ENCODE assay signal across 16 mouse cellular contexts in the genomic region with DNA sequence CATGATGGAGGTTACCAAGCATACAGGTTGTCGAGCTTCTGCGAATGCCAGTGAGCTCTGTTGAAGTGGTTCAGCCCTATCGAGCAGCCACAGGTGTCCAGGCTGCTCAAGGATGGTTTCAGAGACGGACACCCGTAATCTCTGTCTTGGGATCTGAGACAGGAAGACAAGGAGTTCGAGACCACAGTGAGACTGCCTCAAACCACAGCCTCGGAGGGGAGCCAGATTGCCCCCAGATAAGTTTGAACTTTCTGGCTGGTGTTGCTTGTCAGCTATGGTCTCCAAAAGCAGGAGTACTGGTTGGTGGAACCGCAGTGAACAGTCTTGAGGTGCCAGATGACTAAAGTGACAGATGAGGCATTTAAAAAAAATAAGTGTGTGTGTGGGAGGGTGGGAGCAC.
A peak's percentile ranks its signal among the peaks of the same experiment; 100 is the strongest.
DNase-seq lines count a peak whose midpoint lies in the region; ATAC-seq and TF ChIP-seq lines count a peak whose summit lies in the region.
"Had no signal": no experiment of that assay in that cellular context is flagged by ENCODE, and none has a peak within 500 bp of the region (broad histone marks: within the 10 kb centered on the region; RNA-seq: fewer than 3 reads in every experiment).

No protein-coding gene starts in this region.

- H3K9me3 ChIP-seq in forebrain, embryonic 11.5 days (ENCODE audit: control insufficient read depth, low read length): no peaks in the 10 kb centered on the region
- H3K9me3 ChIP-seq in forebrain, embryonic 10.5 days: no peaks in the 10 kb centered on the region
- H3K9me3 ChIP-seq in heart, embryonic 12.5 days (replicated peaks): no peaks in the 10 kb centered on the region
- no peaks in the 10 kb centered on the region for H3K9me3 ChIP-seq in stomach, postnatal 0 days (ENCODE audit: control insufficient read depth, low read length)
- no peaks in the 10 kb centered on the region for H3K9me3 ChIP-seq in intestine, embryonic 15.5 days
- H3K9me3 ChIP-seq: embryonic facial prominence, embryonic 12.5 days; hindbrain, embryonic 15.5 days had no signal

- DNase-seq in forebrain, embryonic 11.5 days (ENCODE audit: low spot score): peak; percentile 26
- no peak for DNase-seq in forebrain, embryonic 10.5 days (ENCODE audit: extremely low spot score, low spot score)
- DNase-seq in heart, adult 9 months (ENCODE audit: low spot score in 2 of 2): no peak
- DNase-seq in thymus, postnatal 0 days (ENCODE audit: low spot score): peak; percentile 23
- DNase-seq in thymus, postnatal 4 days: no peak
- peak; percentile 10 for DNase-seq in stomach, postnatal 0 days (ENCODE audit: low spot score)
- DNase-seq: adrenal gland, postnatal 10 days; cerebellum, adult 11 months; cerebellum, adult 8-10 months; cerebellum, postnatal 14 days; gastrocnemius, postnatal 36 days had no signal

- WGBS in forebrain, embryonic 11.5 days: 94% methylated on average over 8 of the region's 8 CpGs
- WGBS in forebrain, embryonic 10.5 days: 95% methylated on average over 8 of the region's 8 CpGs
- WGBS in heart, embryonic 12.5 days: 68% methylated on average over 8 of the region's 8 CpGs
- WGBS in stomach, postnatal 0 days: 80% methylated on average over 8 of the region's 8 CpGs
- 89% methylated on average over 8 of the region's 8 CpGs for WGBS in intestine, embryonic 15.5 days

- no peak for TF ChIP-seq EP300 in stomach, postnatal 0 days (optimal IDR thresholded peaks at IDR 0.05)

- H3K27ac ChIP-seq in forebrain, embryonic 11.5 days (ENCODE audit: low read depth, low read length): no peak overlapping the region
- H3K27ac ChIP-seq in forebrain, embryonic 10.5 days: no peak overlapping the region
- peak overlapping the region; percentile 76; the same call in 1 of the 2 replicates for H3K27ac ChIP-seq in heart, embryonic 12.5 days (ENCODE audit: poor library complexity, severe bottlenecking)
- H3K27ac ChIP-seq in stomach, postnatal 0 days (replicated peaks): no peak overlapping the region
- no peak overlapping the region for H3K27ac ChIP-seq in intestine, embryonic 15.5 days
- H3K27ac ChIP-seq: embryonic facial prominence, embryonic 12.5 days; hindbrain, embryonic 15.5 days had no signal

- no peak for TF ChIP-seq CTCF in stomach, postnatal 0 days (IDR thresholded peaks at IDR 0.05; ENCODE audit: low read depth)

- no peaks in the 10 kb centered on the region for H3K36me3 ChIP-seq in forebrain, embryonic 11.5 days (ENCODE audit: control insufficient read depth, insufficient read depth, low read length)
- H3K36me3 ChIP-seq in forebrain, embryonic 10.5 days (replicated peaks): 0 out of 2 replicates have a peak, but pooled peaks cover 3% of the 10 kb centered on the region
- H3K36me3 ChIP-seq in heart, embryonic 12.5 days: no peaks in the 10 kb centered on the region; the same call in 1 of the 2 replicates
- H3K36me3 ChIP-seq in stomach, postnatal 0 days (ENCODE audit: control insufficient read depth, insufficient read depth, low read length): no peaks in the 10 kb centered on the region
- H3K36me3 ChIP-seq in intestine, embryonic 15.5 days: no peaks in the 10 kb centered on the region
- H3K36me3 ChIP-seq: embryonic facial prominence, embryonic 12.5 days; hindbrain, embryonic 15.5 days had no signal

- no peaks in the 10 kb centered on the region for H3K27me3 ChIP-seq in forebrain, embryonic 11.5 days (ENCODE audit: control insufficient read depth, insufficient read depth, low read length)
- no peaks in the 10 kb centered on the region for H3K27me3 ChIP-seq in forebrain, embryonic 10.5 days (ENCODE audit: poor library complexity, severe bottlenecking)
- no peaks in the 10 kb centered on the region for H3K27me3 ChIP-seq in heart, embryonic 12.5 days (replicated peaks)
- no peaks in the 10 kb centered on the region for H3K27me3 ChIP-seq in stomach, postnatal 0 days (ENCODE audit: control insufficient read depth, insufficient read depth, low read length)
- no peaks in the 10 kb centered on the region for H3K27me3 ChIP-seq in intestine, embryonic 15.5 days (replicated peaks)
- H3K27me3 ChIP-seq: embryonic facial prominence, embryonic 12.5 days; hindbrain, embryonic 15.5 days had no signal

- H3K4me1 ChIP-seq in forebrain, embryonic 11.5 days (replicated peaks; ENCODE audit: control insufficient read depth, insufficient read depth, low read length): no peaks in the 10 kb centered on the region
- no peaks in the 10 kb centered on the region for H3K4me1 ChIP-seq in forebrain, embryonic 10.5 days
- H3K4me1 ChIP-seq in heart, embryonic 12.5 days (replicated peaks): peaks cover 33% of the 10 kb centered on the region
- no peaks in the 10 kb centered on the region for H3K4me1 ChIP-seq in stomach, postnatal 0 days (replicated peaks; ENCODE audit: control insufficient read depth, insufficient read depth)
- H3K4me1 ChIP-seq in intestine, embryonic 15.5 days (replicated peaks): 0 out of 2 replicates have a peak, but pooled peaks cover 3% of the 10 kb centered on the region
- H3K4me1 ChIP-seq: hindbrain, embryonic 15.5 days had no signal

- H3K4me2 ChIP-seq in forebrain, embryonic 11.5 days (ENCODE audit: low read depth, low read length, severe bottlenecking): no peak overlapping the region
- H3K4me2 ChIP-seq in heart, embryonic 12.5 days: no peak overlapping the region
- H3K4me2 ChIP-seq in stomach, postnatal 0 days (replicated peaks; ENCODE audit: low read depth): no peak overlapping the region
- no peak overlapping the region for H3K4me2 ChIP-seq in intestine, embryonic 15.5 days (replicated peaks)
- H3K4me2 ChIP-seq: embryonic facial prominence, embryonic 12.5 days; hindbrain, embryonic 15.5 days had no signal

- no peak overlapping the region for H3K4me3 ChIP-seq in forebrain, embryonic 11.5 days (ENCODE audit: low read depth, low read length)
- no peak overlapping the region for H3K4me3 ChIP-seq in forebrain, embryonic 10.5 days
- no peak overlapping the region for H3K4me3 ChIP-seq in heart, embryonic 12.5 days
- H3K4me3 ChIP-seq in stomach, postnatal 0 days (ENCODE audit: low read depth, low read length): no peak overlapping the region
- H3K4me3 ChIP-seq in intestine, embryonic 15.5 days (replicated peaks): no peak overlapping the region
- H3K4me3 ChIP-seq: embryonic facial prominence, embryonic 12.5 days; hindbrain, embryonic 15.5 days had no signal

- ATAC-seq in forebrain, embryonic 11.5 days (replicated peaks; ENCODE audit: low FRiP score): no peak
- ATAC-seq in heart, embryonic 12.5 days (ENCODE audit: insufficient number of reproducible peaks, low FRiP score): no peak
- ATAC-seq in stomach, postnatal 0 days (ENCODE audit: low FRiP score, low TSS enrichment): no peak
- no peak for ATAC-seq in intestine, embryonic 15.5 days
- ATAC-seq: forebrain, embryonic 14.5 days had no signal

- H3K9ac ChIP-seq in forebrain, embryonic 11.5 days (ENCODE audit: low read length): no peak overlapping the region
- no peak overlapping the region for H3K9ac ChIP-seq in heart, embryonic 12.5 days
- no peak overlapping the region for H3K9ac ChIP-seq in stomach, postnatal 0 days (ENCODE audit: low read length)
- H3K9ac ChIP-seq in intestine, embryonic 15.5 days: no peak overlapping the region
- H3K9ac ChIP-seq: embryonic facial prominence, embryonic 12.5 days; hindbrain, embryonic 15.5 days had no signal

Comparison
In these comparisons a context has a peak if more than half of its experiments do, and no peak if none do; other contexts are left out.
1. DNase-seq: peak in forebrain, embryonic 11.5 days (single experiment), thymus, postnatal 0 days (single experiment) and stomach, postnatal 0 days (single experiment); none in forebrain, embryonic 10.5 days (single experiment), heart, adult 9 months (0 of 2) and thymus, postnatal 4 days (single experiment).